Mouse (Mus musculus) lung, adult 2 months (tissue): ENCODE measurements around the gene Acta2.

ENCODE experiments used
- CTCF ChIP-seq: fragments of 200-500 bp; IDR thresholded peaks from 2 replicates; pipeline ENCODE4 v1.5.1; 2011; ENCODE audit warnings: mild to moderate bottlenecking, low read length, control low read depth; ENCODE audit not compliant: insufficient read depth
- POLR2A ChIP-seq: fragments of 200-500 bp; IDR thresholded peaks from 2 replicates; pipeline ENCODE4 v1.6.1; 2011; ENCODE audit warnings: low read depth, mild to moderate bottlenecking, control low read depth, low read length, borderline replicate concordance; ENCODE audit errors: extremely low read depth

DNA sequence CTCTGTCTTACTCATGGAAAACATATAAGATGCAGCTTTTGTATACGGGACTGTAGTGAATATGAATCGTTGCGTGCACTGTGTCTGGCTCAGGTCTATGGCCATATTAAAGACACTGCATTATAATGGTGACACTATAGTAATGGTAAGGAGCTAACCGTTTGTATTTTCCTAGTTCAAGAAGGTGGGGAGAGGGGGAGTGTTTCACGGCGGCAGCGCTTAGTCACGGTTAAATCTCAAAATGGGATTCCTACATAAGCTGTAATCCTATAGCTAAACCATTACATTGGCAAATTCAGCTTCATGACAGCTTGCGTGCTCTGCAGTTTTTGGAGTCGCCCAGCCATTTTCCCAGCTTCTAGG lies 63.8 kb downstream of the Acta2 start:
- no peak for TF ChIP-seq CTCF
- no peak for TF ChIP-seq POLR2A
